Mouse (Mus musculus) small intestine, adult 2 months (tissue): ENCODE measurements around the gene Ugt2b34.

ENCODE experiments used
- CTCF ChIP-seq: fragments of 200-500 bp; IDR thresholded peaks from 2 replicates; pipeline ENCODE4 v1.5.1; 2012; ENCODE audit warnings: low read depth, mild to moderate bottlenecking, control low read depth, inconsistent platforms, low read length, moderate library complexity, mixed read lengths; ENCODE audit not compliant: insufficient replicate concordance, insufficient read length; ENCODE audit errors: extremely low read depth
- POLR2A ChIP-seq: fragments of 200-500 bp; IDR thresholded peaks from 2 replicates; pipeline ENCODE4 v1.6.1; 2012; ENCODE audit warnings: low read depth, mild to moderate bottlenecking, control low read depth, inconsistent platforms, low read length, moderate library complexity

GRCm38 (mm10) chr5:86887081-86887480, 19.7 kb downstream of the Ugt2b34 start:
- TF ChIP-seq CTCF (no peak), POLR2A (no peak)
